Mouse (Mus musculus) hindbrain, embryonic 14.5 days (tissue): ENCODE data around the gene Gm8108. TPM values are rescaled to one million over a fixed set of nuclear protein-coding genes. Genes with fewer than 3 reads are reported as not detected.
"Not testable (repeated sequence)": the region's sequence is repeated elsewhere in the genome, so short reads cannot be mapped to it uniquely, and the experiment has no call there.

Source experiments
- ATAC-seq: fragments of 200-750 bp; cut with Nextera tagmentation; 2 replicates; pipeline ENCODE4 v1.8.0; 2017; ENCODE audit warnings: moderate number of reproducible peaks, mild to moderate bottlenecking, moderate TSS enrichment, moderate library complexity; ENCODE audit not compliant: low FRiP score
- DNase-seq: peaks from one replicate; pipeline ENCODE4 v3.0.0-alpha.2; 2015; ENCODE audit warnings: low spot score
- H3K27ac ChIP-seq: fragments of 300-500 bp; sonication (generic); 2 replicates; pipeline ENCODE4 v1.5.1; 2014; ENCODE audit warnings: mild to moderate bottlenecking, moderate library complexity
- H3K27me3 ChIP-seq: fragments of 300-500 bp; sonication (generic); 2 replicates; pipeline ENCODE4 v1.6.1; 2014; ENCODE audit warnings: mild to moderate bottlenecking, low read length, mixed read lengths; ENCODE audit not compliant: control insufficient read depth, insufficient read depth
- H3K36me3 ChIP-seq: fragments of 300-500 bp; sonication (generic); replicated peaks from 2 replicates; pipeline ENCODE4 v1.6.1; 2014; ENCODE audit not compliant: control insufficient read depth, insufficient read depth
- H3K4me1 ChIP-seq: fragments of 300-500 bp; sonication (generic); replicated peaks from 2 replicates; pipeline ENCODE4 v1.6.1; 2014; ENCODE audit warnings: antibody characterized with exemption, low read length, mixed read lengths; ENCODE audit not compliant: control insufficient read depth, insufficient read depth
- H3K4me2 ChIP-seq: fragments of 300-500 bp; sonication (generic); replicated peaks from 2 replicates; pipeline ENCODE4 v1.6.1; 2014; ENCODE audit warnings: mild to moderate bottlenecking, moderate library complexity
- H3K4me3 ChIP-seq: fragments of 300-500 bp; sonication (generic); replicated peaks from 2 replicates; pipeline ENCODE4 v1.5.1; 2014; ENCODE audit warnings: mild to moderate bottlenecking, low read length
- H3K9ac ChIP-seq: fragments of 300-500 bp; sonication (generic); 2 replicates; pipeline ENCODE4 v1.6.1; 2014
- H3K9me3 ChIP-seq: fragments of 300-500 bp; sonication (generic); 2 replicates; pipeline ENCODE4 v1.6.1; 2016; ENCODE audit warnings: low read length; ENCODE audit not compliant: control insufficient read depth
- WGBS: fragments of 180-500 bp; shearing (Covaris S2); extraction: QIAGEN DNeasy Blood & Tissue Kit; methylation state at CpG from one replicate; pipeline ENCODE4 v1.1.7; 2014; 5-methylcytosine and 5-hydroxymethylcytosine counted together
- polyA plus RNA-seq: library from polyadenylated mRNA; unstranded; fragments of >200 nt; fragmentation: Nextera tagmentation; extraction: Ambion mirVana; gene quantifications from 2 replicates; pipeline ENCODE4 v1.2.1, GENCODE M21; 2014

Gm8108 gene
- 5.2 and 6.4 TPM in 2 replicates for polyA plus RNA-seq

DNA sequence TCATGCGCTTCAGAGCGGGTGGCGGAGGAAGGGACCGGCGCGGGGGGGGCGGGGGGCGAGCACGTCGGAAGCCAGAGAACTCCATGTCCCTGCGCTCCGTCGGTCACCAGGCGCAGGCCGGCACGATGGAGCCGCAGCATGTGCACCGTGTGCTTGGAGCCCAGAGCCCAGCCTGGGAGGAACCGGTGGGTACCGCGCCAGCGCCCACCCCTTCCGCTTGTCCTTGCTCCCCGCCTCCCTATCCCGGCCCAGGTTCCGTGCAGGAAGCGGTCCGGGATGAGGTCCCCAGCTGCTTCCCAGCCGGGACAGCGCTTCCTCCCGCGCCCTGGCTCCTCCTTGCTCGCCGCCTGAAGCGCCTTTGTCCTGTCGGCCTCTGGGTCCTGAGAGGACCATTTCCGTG, at the start of gene Gm8108:
Gene Gm8108, plus strand, starts transcription at position 101 of the 400 bp plus-strand sequence.
- H3K27ac ChIP-seq, H3K27me3 ChIP-seq, H3K9me3 ChIP-seq, ATAC-seq, H3K36me3 ChIP-seq, H3K4me1 ChIP-seq: not testable (repeated sequence)
- WGBS, result 5% methylated on average over 28 of the region's 37 CpGs
- Histone ChIP-seq H3K4me2 (peak within 1 kb of the TSS; percentile 52), H3K4me3 (peak within 1 kb of the TSS; percentile 40), H3K9ac (peak within 1 kb of the TSS; percentile 46)
- DNase-seq, result peak; percentile 23

- H3K27me3 ChIP-seq, H3K4me3 ChIP-seq, DNase-seq, H3K9me3 ChIP-seq, H3K4me2 ChIP-seq, H3K36me3 ChIP-seq, H3K9ac ChIP-seq, H3K27ac ChIP-seq, H3K4me1 ChIP-seq, ATAC-seq: not testable (repeated sequence)
- 51% methylated on average over 2 of the region's 3 CpGs for WGBS
These were observed 26.5 kb upstream of the Gm8108 start, which contains the start of gene Gm3115 for GRCm38 (mm10) chr14:4083820-4084219. Gene Gm3115 (plus strand): TSS chr14:4084120.

DNA sequence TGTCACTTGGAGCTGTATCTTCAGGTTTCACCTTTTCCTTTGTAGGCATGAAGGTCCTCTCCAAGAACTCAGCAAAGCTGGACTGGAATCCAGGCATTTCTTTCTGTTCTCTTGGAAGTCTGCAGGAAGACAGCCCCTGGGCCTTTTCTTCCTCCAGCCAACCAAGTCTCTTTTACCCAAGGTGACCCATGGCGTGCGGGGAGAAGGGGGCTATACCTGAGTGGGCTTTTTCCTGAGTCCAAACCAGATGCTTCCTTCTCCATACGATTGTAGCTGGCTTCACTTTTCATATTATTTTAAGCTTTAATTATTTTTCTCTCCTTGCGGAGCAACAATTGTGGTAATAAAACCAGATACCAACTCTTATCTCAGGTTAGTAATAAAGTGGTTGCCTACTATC, 31.3 kb downstream of the Gm8108 start:
- not testable (repeated sequence) for H3K27ac ChIP-seq, ATAC-seq, H3K4me2 ChIP-seq, DNase-seq, H3K4me3 ChIP-seq, H3K27me3 ChIP-seq, H3K36me3 ChIP-seq, H3K9ac ChIP-seq, H3K4me1 ChIP-seq, H3K9me3 ChIP-seq
- WGBS, result 90% methylated on average over 4 of the region's 4 CpGs

DNA sequence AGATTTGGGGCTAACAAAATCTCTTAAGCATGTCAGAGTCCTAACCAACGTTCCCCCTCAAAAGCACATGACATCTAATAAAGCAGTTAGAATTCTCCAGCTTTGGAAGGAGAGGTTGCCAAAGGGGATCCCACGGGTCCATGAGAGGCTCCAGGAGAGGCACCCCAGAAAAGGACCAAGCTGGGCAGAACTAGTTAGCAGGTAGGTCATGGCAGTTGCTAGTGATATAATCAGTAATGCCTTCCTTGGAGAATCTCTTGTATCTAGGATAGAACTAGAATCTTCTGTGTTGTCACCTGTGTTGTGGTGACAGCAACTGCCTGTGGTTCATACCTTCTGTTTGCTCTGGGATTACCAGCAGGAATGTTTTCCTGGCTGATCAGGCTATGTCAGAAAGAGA, 54.4 kb downstream of the Gm8108 start, which contains the start of gene Gm3127:
Gene Gm3127, plus strand, starts transcription at position 301 of the 400 bp plus-strand sequence.
- not testable (repeated sequence) for H3K27me3 ChIP-seq, H3K36me3 ChIP-seq, DNase-seq, H3K4me2 ChIP-seq, ATAC-seq, H3K27ac ChIP-seq, H3K4me3 ChIP-seq, H3K9ac ChIP-seq, H3K4me1 ChIP-seq, H3K9me3 ChIP-seq
- WGBS, result no CpG with 5 or more reads among the region's 2 CpGs

GRCm38 (mm10) chr14:4182030-4182429, 71.7 kb downstream of the Gm8108 start:
- H3K27me3 ChIP-seq, H3K4me1 ChIP-seq, H3K36me3 ChIP-seq, ATAC-seq, H3K9me3 ChIP-seq: not testable (repeated sequence)
- WGBS, result 13% methylated on average over 6 of the region's 14 CpGs
- peak overlapping the region; percentile 36 for H3K4me3 ChIP-seq
- peak overlapping the region; percentile 65 for H3K4me2 ChIP-seq
- 0 out of 2 replicates have a peak overlapping the region, but pooled peaks have one; percentile 14 for H3K27ac ChIP-seq
- peak overlapping the region; percentile 60 for H3K9ac ChIP-seq
- peak; percentile 22 for DNase-seq

Other genes with a start within 250 kb of the Gm8108 start
- gene Gm2916, start 226.4 kb upstream of the Gm8108 start, polyA plus RNA-seq, result 0.23 TPM in 1 of 2 replicates, not detected in the other
- gene Gm3029, start 178.8 kb upstream of the Gm8108 start, polyA plus RNA-seq, result not detected in 2 replicates
- 2.2 TPM in 2 replicates for gene Gm3095, start 147.0 kb upstream of the Gm8108 start, polyA plus RNA-seq
- not detected in 2 replicates for gene Gm3099, start 112.1 kb upstream of the Gm8108 start, polyA plus RNA-seq
- gene Gm5796, start 86.6 kb upstream of the Gm8108 start, polyA plus RNA-seq, result 4.1 and 4.7 TPM in 2 replicates
- not detected in 2 replicates for gene Gm3115, start 26.4 kb upstream of the Gm8108 start, polyA plus RNA-seq
- not detected in 2 replicates for gene Gm3127, start 54.5 kb downstream of the Gm8108 start, polyA plus RNA-seq
- gene Gm2974, start 72.0 kb downstream of the Gm8108 start, polyA plus RNA-seq, result 11.1 and 11.7 TPM in 2 replicates
- not detected in 2 replicates for gene Gm3138, start 139.1 kb downstream of the Gm8108 start, polyA plus RNA-seq
- 0.13 TPM in 1 of 2 replicates, not detected in the other for gene Gm3149, start 206.8 kb downstream of the Gm8108 start, polyA plus RNA-seq
- gene 2610042L04Rik, start 224.2 kb downstream of the Gm8108 start, polyA plus RNA-seq, result 5.8 and 7.9 TPM in 2 replicates